Mouse (Mus musculus) liver, embryonic 13.5 days (tissue): ENCODE results near the gene Dag1. TPM values are rescaled to one million over a fixed set of nuclear protein-coding genes. Genes with fewer than 3 reads are reported as not detected.
"Not testable (repeated sequence)": the region's sequence is repeated elsewhere in the genome, so short reads cannot be mapped to it uniquely, and the experiment has no call there.

Experiments
- ATAC-seq: fragments of 200-750 bp; cut with Nextera tagmentation; 2 replicates; pipeline ENCODE4 v1.8.0; 2017; ENCODE audit warnings: low read depth, mild to moderate bottlenecking, moderate number of reproducible peaks, moderate library complexity
- DNase-seq: peaks from one replicate; pipeline ENCODE4 v3.0.0; 2022
- H3K27ac ChIP-seq: fragments of 300-500 bp; sonication (generic); 2 replicates; pipeline ENCODE4 v1.5.1; 2015; ENCODE audit warnings: moderate library complexity, mild to moderate bottlenecking, inconsistent platforms
- H3K27me3 ChIP-seq: fragments of 300-500 bp; sonication (generic); 2 replicates; pipeline ENCODE4 v1.6.1; 2015; ENCODE audit warnings: mild to moderate bottlenecking, inconsistent platforms
- H3K36me3 ChIP-seq: fragments of 300-500 bp; sonication (generic); 2 replicates; pipeline ENCODE4 v1.6.1; 2015; ENCODE audit warnings: mild to moderate bottlenecking, inconsistent platforms
- H3K4me1 ChIP-seq: fragments of 300-500 bp; sonication (generic); replicated peaks from 2 replicates; pipeline ENCODE4 v1.6.1; 2015; ENCODE audit warnings: inconsistent platforms
- H3K4me2 ChIP-seq: fragments of 300-500 bp; sonication (generic); 2 replicates; pipeline ENCODE4 v1.6.1; 2015; ENCODE audit warnings: inconsistent platforms, mild to moderate bottlenecking, moderate library complexity
- H3K4me3 ChIP-seq: fragments of 300-500 bp; sonication (generic); replicated peaks from 2 replicates; pipeline ENCODE4 v1.5.1; 2015; ENCODE audit warnings: mild to moderate bottlenecking, inconsistent platforms
- H3K9ac ChIP-seq: fragments of 300-500 bp; sonication (generic); 2 replicates; pipeline ENCODE4 v1.6.1; 2015; ENCODE audit warnings: mild to moderate bottlenecking, inconsistent platforms
- H3K9me3 ChIP-seq: fragments of 300-500 bp; sonication (generic); replicated peaks from 2 replicates; pipeline ENCODE4 v1.6.1; 2016; ENCODE audit warnings: inconsistent platforms
- WGBS: fragments of 180-500 bp; shearing (Covaris S2); methylation state at CpG from one replicate; pipeline ENCODE4 v1.1.7; 2015; ENCODE audit not compliant: insufficient replicate concordance; 5-methylcytosine and 5-hydroxymethylcytosine counted together
- polyA plus RNA-seq: library from polyadenylated mRNA; unstranded; fragments of >200 nt; fragmentation: Nextera tagmentation; extraction: Ambion mirVana; gene quantifications from 2 replicates; pipeline ENCODE4 v1.2.1, GENCODE M21; 2015

Dag1 gene
- polyA plus RNA-seq, 1 experiment from 2014 or later: 12.7 TPM

DNA sequence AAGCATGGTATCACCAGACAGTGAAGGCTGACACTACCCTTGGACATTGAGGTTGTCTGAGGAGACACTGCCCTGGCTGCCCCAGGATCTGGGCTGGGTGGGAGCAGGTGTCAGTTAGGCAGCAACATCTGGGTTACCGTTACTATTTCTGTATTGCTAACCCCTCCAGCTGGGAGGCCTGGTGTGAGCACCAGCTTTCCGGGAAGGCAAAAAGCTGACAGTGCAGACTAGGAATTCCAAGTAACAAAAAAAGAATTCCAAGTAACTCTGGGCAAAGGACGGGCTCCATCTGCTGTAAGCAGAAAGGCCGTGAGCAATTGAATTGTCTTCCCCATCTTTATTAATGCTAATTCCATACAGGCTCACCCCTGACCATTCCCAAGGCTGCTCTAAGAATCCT lies 65.1 kb downstream of the Dag1 start:
- Histone ChIP-seq H3K36me3 (no peaks in the 10 kb centered on the region), H3K9ac (no peak overlapping the region), H3K4me3 (no peak overlapping the region), H3K4me2 (no peak overlapping the region), H3K4me1 (peaks cover 19% of the 10 kb centered on the region), H3K27me3 (peaks cover 6% of the 10 kb centered on the region), H3K27ac (no peak overlapping the region), H3K9me3 (no peaks in the 10 kb centered on the region)
- WGBS: 65% methylated on average over 4 of the region's 4 CpGs
- no peak for ATAC-seq
- no peak for DNase-seq

DNA sequence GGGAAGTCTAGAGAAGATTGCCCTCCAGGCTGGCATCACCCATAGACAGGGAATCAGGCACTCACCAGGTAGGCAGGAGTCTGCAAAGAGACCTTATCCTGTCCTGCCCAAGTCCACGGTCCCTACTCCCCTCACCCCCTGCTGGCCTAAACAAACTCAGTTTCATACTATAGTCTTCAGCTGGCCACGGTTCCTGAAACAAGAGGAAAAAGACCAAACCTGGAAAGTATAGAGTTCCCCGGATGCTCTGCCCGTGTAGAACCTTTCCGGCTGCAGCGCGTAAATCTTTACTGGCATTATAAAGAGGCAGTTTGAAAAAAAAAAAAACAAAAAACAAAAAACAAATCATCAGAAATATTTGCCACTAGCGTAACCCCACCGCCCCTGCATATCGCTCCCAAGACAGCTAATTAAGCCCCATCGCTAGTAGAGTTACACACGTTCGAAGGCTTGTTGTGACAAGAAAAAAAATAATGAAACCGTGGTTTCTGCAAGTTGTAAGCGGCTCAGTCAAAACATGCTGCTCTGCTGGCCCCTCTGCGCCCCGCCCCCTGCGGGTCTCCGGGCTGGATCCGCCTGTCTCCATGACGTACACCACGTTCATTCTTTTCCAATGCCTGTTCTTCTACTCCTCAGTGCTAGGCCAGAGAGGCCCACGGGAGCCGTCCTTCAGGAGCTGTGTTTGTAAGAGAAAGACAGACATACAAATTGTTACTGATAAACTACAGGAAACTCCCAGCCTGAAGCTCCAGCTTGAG lies 66.7 kb downstream of the Dag1 start:
- ATAC-seq: no peak
- 37% methylated on average over 24 of the region's 24 CpGs for WGBS
- H3K9ac ChIP-seq: no peak overlapping the region
- peaks cover 22% of the 10 kb centered on the region for H3K27me3 ChIP-seq
- peaks cover 19% of the 10 kb centered on the region for H3K4me1 ChIP-seq
- H3K36me3 ChIP-seq: no peaks in the 10 kb centered on the region
- H3K4me3 ChIP-seq: no peak overlapping the region
- H3K9me3 ChIP-seq: no peaks in the 10 kb centered on the region
- H3K27ac ChIP-seq: no peak overlapping the region
- 0 out of 2 replicates have a peak overlapping the region, but pooled peaks have one; percentile 1 for H3K4me2 ChIP-seq
- DNase-seq: no peak

DNA sequence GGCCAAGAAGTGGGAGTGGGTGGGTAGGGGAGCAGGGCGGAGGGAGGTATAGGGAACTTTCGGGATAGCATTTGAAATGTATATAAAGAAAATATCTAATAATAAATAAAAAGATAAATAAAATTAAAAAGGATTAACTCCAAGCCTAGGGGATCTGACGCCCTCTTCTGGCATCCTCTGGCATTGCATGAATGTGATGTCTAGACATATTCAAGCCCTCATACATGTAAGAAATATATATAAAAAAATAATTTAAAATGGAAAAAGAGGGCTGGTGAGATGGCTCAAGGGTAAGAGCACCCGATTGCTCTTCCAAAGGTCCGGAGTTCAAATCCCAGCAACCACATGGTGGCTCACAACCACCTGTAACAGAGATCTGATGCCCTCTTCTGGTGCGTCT lies 67.5 kb downstream of the Dag1 start:
- Histone ChIP-seq H3K4me1 (peaks cover 16% of the 10 kb centered on the region), H3K27me3 (peaks cover 30% of the 10 kb centered on the region)
- H3K27ac ChIP-seq, ATAC-seq, H3K4me3 ChIP-seq, H3K4me2 ChIP-seq, DNase-seq, H3K36me3 ChIP-seq, H3K9me3 ChIP-seq, H3K9ac ChIP-seq: not testable (repeated sequence)
- 48% methylated on average over 6 of the region's 6 CpGs for WGBS

DNA sequence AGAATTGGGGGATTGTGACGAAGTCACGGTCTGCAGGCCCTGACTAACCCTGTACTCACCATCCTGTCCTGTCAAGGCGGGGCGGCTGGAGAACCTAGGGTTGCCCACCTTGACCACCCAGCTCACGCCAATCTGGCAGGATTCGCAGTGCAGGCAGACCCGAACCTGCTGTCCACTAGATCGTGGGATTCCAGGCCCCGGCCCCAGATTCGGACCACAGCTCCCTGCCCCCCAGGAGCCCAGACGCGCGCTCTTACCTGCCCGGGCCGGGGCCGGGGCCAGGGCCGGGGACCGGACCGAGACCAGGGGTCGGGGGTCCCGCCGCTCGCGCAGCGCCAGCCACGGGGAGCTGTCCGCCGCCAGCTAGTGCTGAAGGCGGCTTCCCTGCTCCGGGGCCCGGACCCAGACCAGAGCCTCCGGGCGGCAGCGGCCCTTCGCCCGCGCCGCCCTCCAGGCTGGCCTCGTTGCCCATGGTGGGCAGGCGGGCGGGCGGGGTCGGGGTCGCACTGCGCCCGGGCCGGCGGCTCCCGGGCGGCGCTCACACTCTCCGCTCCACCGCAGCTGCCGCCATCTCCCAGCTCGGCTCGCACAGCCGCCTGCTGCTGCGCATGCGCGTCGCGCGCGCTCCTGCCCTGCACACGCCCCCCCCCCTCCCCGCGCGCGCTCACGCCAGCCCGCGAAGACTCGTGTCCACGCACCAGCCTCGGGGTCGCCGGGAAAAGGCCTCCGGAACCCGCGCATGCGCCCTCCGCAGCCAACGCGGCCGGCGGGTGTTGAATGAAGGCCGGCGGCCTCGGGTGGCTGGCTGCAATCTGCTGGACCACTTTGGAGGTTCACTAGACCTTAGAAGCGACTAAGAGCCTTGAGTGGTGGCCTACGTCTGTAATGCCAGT lies 73.7 kb downstream of the Dag1 start, which contains the start of gene Bsn:
Gene Bsn, minus strand, starts transcription at position 598 of the 893 bp plus-strand sequence.
- Histone ChIP-seq H3K4me2 (peak within 1 kb of the TSS; percentile 83), H3K9me3 (no peaks in the 10 kb centered on the region), H3K4me3 (peak within 1 kb of the TSS; percentile 63), H3K27me3 (peaks cover 77% of the 10 kb centered on the region), H3K4me1 (peaks cover 9% of the 10 kb centered on the region), H3K9ac (no peak within 1 kb of the TSS), H3K27ac (no peak within 1 kb of the TSS), H3K36me3 (no peaks in the 10 kb centered on the region)
- ATAC-seq (peak; percentile 43; the same call in 1 of the 2 replicates), DNase-seq (peak; percentile 38)
- 2% methylated on average over 91 of the region's 91 CpGs for WGBS

DNA sequence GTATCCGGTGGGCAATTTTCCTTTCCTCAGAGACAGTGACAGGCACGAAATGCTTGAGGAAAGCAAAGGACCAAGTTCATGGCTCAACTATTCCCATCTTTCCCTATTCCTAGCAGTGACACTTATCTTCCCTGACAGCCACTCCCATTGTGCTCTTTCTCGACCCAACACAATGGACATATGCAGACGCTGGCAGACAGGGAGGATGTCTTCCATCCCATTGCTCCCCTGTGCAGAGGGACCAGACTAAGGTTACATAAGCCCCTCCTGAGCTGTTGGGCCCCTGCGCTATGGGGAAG lies 74.3 kb downstream of the Dag1 start:
- 35% methylated on average over 5 of the region's 5 CpGs for WGBS
- Histone ChIP-seq H3K27me3 (peaks cover 80% of the 10 kb centered on the region), H3K4me2 (peak overlapping the region; percentile 83; the same call in 1 of the 2 replicates), H3K4me1 (peaks cover 9% of the 10 kb centered on the region), H3K4me3 (0 out of 2 replicates have a peak overlapping the region, but pooled peaks have one; percentile 63), H3K9me3 (no peaks in the 10 kb centered on the region), H3K9ac (no peak overlapping the region), H3K27ac (no peak overlapping the region), H3K36me3 (no peaks in the 10 kb centered on the region)
- ATAC-seq (0 out of 2 replicates have a peak, but pooled peaks have one; percentile 15), DNase-seq (no peak)

DNA sequence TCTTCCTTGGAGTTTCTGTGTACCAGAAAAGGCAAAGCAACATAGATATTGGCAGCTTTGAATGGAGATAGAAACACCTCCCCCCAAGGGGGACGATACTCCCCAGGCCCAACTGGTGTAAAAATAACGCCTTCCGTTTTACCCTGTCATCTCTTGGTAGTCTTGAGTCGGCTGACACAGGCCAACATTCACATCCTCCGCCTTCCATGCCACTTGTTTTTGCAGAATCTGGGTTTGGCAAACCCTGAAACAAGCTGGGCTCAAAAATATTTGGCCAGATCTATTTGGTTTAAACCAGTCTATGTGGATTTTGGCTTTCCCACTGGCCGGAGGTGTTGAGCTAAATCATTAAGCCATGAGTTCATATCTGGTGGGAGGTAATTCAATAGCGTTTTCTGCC lies 74.7 kb downstream of the Dag1 start:
- H3K27me3 ChIP-seq: peaks cover 77% of the 10 kb centered on the region
- WGBS: 68% methylated on average over 7 of the region's 7 CpGs

DNA sequence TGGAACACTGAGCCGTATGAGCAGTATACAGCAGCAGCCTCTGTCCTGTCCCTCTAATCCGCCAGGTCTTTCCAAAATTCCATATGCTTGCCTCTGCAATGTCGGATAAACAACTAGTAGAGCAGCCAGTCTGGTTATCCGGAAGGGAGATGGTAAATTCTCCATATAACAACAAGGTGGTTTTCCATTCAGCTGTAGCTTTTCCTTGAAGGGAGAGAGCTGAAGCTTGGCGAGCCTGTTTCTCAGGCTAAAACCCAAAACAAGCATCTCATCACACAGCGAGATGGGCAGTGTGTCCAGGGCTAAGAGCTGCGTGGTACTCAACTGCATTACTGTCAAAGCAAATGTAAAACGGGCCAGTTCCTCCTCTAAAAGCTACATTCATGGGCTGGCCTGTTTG lies 75.2 kb downstream of the Dag1 start:
- Histone ChIP-seq H3K27ac (no peak overlapping the region), H3K4me2 (no peak overlapping the region), H3K9me3 (no peaks in the 10 kb centered on the region), H3K4me1 (peaks cover 9% of the 10 kb centered on the region), H3K27me3 (peaks cover 72% of the 10 kb centered on the region), H3K4me3 (no peak overlapping the region), H3K9ac (no peak overlapping the region), H3K36me3 (no peaks in the 10 kb centered on the region)
- no peak for DNase-seq
- no peak for ATAC-seq
- 61% methylated on average over 8 of the region's 8 CpGs for WGBS

More for the DNA sequence above, 74.7 kb downstream of the Dag1 start:
- DNase-seq (no peak), ATAC-seq (no peak)
- H3K4me2 ChIP-seq: no peak overlapping the region
- no peak overlapping the region for H3K4me3 ChIP-seq
- H3K9me3 ChIP-seq: no peaks in the 10 kb centered on the region
- H3K36me3 ChIP-seq: no peaks in the 10 kb centered on the region
- peaks cover 9% of the 10 kb centered on the region for H3K4me1 ChIP-seq
- H3K9ac ChIP-seq: no peak overlapping the region
- no peak overlapping the region for H3K27ac ChIP-seq

DNA sequence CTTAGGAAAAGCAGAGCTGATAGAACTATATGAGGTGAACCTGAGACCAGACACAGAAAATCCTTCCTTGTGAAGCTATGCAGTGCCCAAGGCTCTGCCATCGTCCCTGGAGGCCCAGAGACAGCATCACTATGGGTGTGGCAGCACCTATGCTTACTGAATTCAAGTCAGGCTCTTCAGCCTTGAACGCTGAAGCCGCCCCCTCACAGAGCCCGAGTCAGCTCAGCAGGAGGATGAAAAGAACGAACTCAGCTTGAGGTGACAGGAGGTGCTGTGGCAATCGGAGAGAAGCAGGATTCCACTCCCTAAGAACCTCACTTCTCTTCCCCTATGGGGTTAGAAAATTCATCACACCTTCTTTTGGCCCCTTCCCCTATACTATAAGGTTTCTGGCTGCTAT lies 76.1 kb downstream of the Dag1 start:
- no peaks in the 10 kb centered on the region for H3K9me3 ChIP-seq
- DNase-seq (no peak), ATAC-seq (no peak)
- H3K4me3 ChIP-seq: no peak overlapping the region
- peaks cover 63% of the 10 kb centered on the region for H3K27me3 ChIP-seq
- H3K36me3 ChIP-seq: no peaks in the 10 kb centered on the region
- H3K4me2 ChIP-seq: no peak overlapping the region
- peaks cover 9% of the 10 kb centered on the region for H3K4me1 ChIP-seq
- H3K9ac ChIP-seq: no peak overlapping the region
- WGBS: 31% methylated on average over 6 of the region's 6 CpGs
- H3K27ac ChIP-seq: no peak overlapping the region

DNA sequence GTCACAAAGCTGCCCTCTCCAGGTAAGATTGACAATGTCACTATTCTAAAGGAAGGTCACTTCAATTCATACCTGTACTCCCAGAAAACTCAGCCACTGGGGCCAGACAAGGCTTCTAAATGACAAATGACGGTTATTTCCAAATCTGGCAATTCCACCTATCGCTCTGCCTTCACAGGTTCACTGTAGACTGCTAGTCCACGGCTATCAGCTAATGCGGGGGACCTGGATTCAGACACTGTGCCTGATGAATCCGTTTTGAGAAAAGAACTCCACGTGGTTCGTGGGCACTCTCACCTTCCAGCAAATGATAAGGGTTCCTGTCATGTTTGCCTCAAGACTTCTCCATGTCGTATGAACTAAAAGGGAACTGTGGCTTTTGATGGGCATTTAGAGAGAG lies 78.0 kb downstream of the Dag1 start:
- H3K4me3 ChIP-seq: no peak overlapping the region
- 54% methylated on average over 8 of the region's 8 CpGs for WGBS
- DNase-seq: no peak
- no peak for ATAC-seq
- no peak overlapping the region for H3K4me2 ChIP-seq
- H3K27me3 ChIP-seq: peaks cover 45% of the 10 kb centered on the region
- peaks cover 9% of the 10 kb centered on the region for H3K4me1 ChIP-seq
- H3K27ac ChIP-seq: no peak overlapping the region
- H3K9ac ChIP-seq: no peak overlapping the region
- H3K36me3 ChIP-seq: no peaks in the 10 kb centered on the region
- H3K9me3 ChIP-seq: no peaks in the 10 kb centered on the region

DNA sequence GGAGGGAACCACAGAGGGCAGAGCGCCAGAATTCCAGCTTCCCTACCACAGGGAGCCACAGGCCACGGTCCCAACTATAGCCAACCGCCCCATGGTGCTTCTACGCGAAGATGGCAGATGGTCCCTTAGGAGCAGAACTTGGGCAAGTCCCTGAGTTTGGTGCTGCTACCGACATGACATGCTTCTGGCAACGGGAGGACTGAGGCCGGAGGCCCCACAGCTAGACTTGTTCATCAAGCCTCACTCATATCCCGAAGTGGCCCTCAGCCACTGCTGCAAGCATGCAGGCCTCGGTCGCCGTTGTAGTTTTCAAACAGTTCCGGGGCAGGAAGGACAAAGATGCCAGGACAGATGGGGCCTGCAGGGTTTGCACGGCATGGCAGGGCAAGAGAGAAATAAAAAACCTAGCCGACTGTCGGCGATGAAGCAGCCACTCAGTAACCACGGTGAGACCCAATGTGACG lies 80.2 kb downstream of the Dag1 start:
- Histone ChIP-seq H3K4me3 (no peak overlapping the region), H3K9ac (no peak overlapping the region), H3K36me3 (no peaks in the 10 kb centered on the region), H3K27me3 (peaks cover 23% of the 10 kb centered on the region), H3K4me1 (no peaks in the 10 kb centered on the region), H3K9me3 (no peaks in the 10 kb centered on the region), H3K27ac (no peak overlapping the region), H3K4me2 (no peak overlapping the region)
- 82% methylated on average over 19 of the region's 19 CpGs for WGBS
- ATAC-seq (no peak), DNase-seq (no peak)

DNA sequence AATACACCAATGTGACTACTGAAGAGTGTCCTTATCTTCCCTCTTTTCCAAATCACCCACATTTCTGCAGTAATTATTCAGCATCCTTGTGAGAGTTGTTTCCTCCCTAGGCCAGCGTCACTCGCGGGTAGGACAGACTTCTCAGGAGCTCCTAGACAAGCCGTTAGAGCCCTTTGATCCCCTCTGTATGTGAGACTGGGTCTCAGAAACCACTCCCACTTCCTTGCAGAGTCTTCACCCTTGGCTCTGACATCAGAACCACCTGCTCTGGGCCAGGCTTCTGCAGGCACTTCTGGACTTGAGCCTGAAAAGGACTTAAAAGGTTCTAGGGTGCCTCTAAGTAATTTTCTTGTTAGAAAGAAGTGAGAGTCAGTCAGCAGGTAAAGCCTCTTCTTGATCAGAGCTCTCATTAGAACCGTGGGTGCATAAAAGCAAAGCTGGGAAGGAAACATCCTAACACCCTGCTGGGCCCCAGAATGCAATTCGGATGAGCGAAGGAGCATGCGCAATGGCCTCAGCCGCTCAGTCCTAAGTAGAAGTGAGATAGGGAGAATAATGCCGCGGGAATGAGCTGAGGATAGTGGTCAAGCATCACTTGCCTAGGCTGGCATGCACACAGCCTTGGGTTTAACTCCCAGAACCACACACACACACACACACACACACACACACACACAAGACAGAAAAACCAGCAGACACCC lies 80.8 kb downstream of the Dag1 start:
- Histone ChIP-seq H3K9me3 (no peaks in the 10 kb centered on the region), H3K4me2 (no peak overlapping the region), H3K36me3 (no peaks in the 10 kb centered on the region), H3K4me3 (no peak overlapping the region), H3K27me3 (peaks cover 17% of the 10 kb centered on the region), H3K9ac (no peak overlapping the region), H3K4me1 (no peaks in the 10 kb centered on the region), H3K27ac (no peak overlapping the region)
- WGBS: 62% methylated on average over 11 of the region's 11 CpGs
- no peak for ATAC-seq
- DNase-seq: no peak
